Mouse (Mus musculus): ENCODE measurements around the gene Tox3.

Tox3 gene

GRCm38 (mm10) chr8:90330377-90331285 is 17.5 kb downstream of the Tox3 start:
- no peak for DNase-seq (ENCODE audit: low read depth, low spot score)

- DNase-seq (ENCODE audit: low read depth, low spot score): no peak
Observed at GRCm38 (mm10) chr8:90323824-90324223, 24.3 kb downstream of the Tox3 start.

- no peak for DNase-seq (ENCODE audit: low read depth, low spot score)
Observed at GRCm38 (mm10) chr8:90322701-90323439, 25.3 kb downstream of the Tox3 start.

DNA sequence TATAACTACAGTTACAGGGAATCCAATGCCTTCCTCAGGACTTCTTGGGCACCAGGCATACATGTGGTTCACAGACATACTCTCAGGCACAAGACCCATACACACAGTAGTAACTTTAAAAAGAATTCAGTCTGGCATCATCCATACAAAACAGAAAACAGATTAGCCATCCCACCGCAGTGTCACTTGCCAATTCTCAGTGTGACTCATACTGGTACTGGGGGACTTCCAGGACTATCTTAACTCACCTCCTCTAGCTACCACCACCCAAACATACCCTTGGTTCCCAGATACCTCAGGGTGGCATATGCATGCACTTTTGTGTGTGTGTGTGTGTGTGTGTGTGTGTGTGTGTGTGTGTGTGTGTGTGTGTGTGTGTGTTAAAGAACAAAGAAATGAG is 26.9 kb downstream of the Tox3 start:
- no peak for DNase-seq (ENCODE audit: low read depth, low spot score)

GRCm38 (mm10) chr8:90314312-90314711 is 33.8 kb downstream of the Tox3 start:
- no peak for DNase-seq (ENCODE audit: low read depth, low spot score)

DNA sequence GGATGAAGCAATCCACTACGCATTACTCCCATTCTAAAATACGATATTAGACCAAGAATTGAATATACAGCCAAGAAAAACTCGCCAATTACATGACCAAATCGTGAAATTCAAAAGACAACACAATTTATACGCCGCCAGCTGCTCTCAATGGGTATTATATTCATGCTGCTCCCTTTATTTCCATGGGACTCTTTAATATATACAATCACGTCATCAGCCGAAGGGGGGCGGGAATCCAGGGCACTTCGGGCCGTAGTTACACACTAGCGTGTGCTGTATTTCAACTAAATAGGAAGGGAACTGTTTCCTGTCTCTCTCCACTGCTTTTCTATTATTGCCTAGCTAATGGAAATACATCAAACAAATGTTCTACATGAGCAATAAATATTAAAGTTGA is 45.2 kb downstream of the Tox3 start:
- no peak for DNase-seq (ENCODE audit: low read depth, low spot score)

DNA sequence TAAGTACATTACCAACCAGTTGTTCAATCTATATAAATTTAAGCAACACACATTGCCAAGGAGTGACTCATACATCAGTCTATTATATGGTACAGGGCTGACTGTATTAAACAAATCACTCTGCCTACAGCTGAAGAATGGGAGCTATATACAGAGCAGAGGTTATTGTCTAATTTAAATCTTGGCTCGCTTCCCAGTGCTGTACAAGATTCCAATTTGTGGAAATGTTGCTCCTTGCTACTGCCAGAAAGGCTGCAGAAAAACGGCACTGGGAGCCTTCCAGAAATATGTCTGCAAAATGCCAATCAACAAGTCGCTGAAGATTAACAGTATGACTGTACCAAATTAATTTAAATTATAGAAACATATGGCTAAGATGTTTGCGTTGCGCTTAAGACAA is 45.9 kb downstream of the Tox3 start:
- DNase-seq (ENCODE audit: low read depth, low spot score): no peak

GRCm38 (mm10) chr8:90301543-90301942 is 46.6 kb downstream of the Tox3 start:
- no peak for DNase-seq (ENCODE audit: low read depth, low spot score)

DNA sequence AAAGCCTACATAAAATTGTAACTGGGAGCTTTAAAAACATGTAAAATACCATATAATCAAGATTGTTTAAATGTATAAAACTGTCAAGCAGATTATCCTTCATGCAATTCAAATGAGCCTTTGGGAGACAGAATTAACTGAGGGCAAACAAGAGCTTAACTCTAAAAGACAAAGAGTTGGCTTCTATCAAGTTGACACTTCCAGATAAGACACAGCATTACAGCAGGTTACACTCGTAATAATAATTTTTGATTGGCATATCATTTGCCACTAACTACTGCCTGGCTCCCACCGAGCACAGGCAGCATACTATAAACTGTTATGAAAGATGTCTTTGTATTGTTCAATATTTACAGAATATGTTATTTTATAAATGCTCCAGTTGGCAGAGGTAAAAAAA is 47.2 kb downstream of the Tox3 start:
- DNase-seq (ENCODE audit: low read depth, low spot score): no peak

GRCm38 (mm10) chr8:90294061-90294460 is 54.1 kb downstream of the Tox3 start:
- no peak for DNase-seq (ENCODE audit: low read depth, low spot score)

- no peak for DNase-seq (ENCODE audit: low read depth, low spot score)
Observed at GRCm38 (mm10) chr8:90290811-90291210, 57.3 kb downstream of the Tox3 start.

GRCm38 (mm10) chr8:90276722-90277121 is 71.4 kb downstream of the Tox3 start:
- DNase-seq (ENCODE audit: low read depth, low spot score): peak; percentile 21

GRCm38 (mm10) chr8:90273182-90273581 is 75.0 kb downstream of the Tox3 start:
- DNase-seq (ENCODE audit: low read depth, low spot score): no peak

GRCm38 (mm10) chr8:90271920-90272319 is 76.2 kb downstream of the Tox3 start:
- no peak for DNase-seq (ENCODE audit: low read depth, low spot score)

- no peak for DNase-seq (ENCODE audit: low read depth, low spot score)
Observed at GRCm38 (mm10) chr8:90267698-90268256, 80.4 kb downstream of the Tox3 start.

DNA sequence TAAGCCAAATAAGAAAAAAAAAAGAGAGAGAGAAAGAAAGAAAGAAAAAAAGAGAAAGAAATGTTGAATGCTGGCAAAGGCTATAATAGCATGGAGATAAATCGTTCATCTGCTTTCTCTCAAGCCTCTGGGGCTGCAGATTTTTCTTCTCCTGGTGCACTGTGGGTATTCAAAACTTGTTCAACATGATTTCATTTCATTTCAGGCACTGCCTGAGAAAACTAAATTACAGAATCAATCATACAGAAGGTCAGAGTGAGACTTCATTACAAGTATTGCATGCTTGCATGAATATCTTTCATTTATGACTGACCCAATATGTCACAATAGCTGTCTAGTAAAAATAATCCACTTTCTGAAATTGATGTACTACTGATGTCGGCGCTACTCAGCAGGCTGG is 81.2 kb downstream of the Tox3 start:
- DNase-seq (ENCODE audit: low read depth, low spot score): no peak

GRCm38 (mm10) chr8:90266239-90266638 is 81.9 kb downstream of the Tox3 start:
- no peak for DNase-seq (ENCODE audit: low read depth, low spot score)

GRCm38 (mm10) chr8:90254158-90254867 is 93.8 kb downstream of the Tox3 start:
- no peak for DNase-seq (ENCODE audit: low read depth, low spot score)

GRCm38 (mm10) chr8:90246357-90246756 is 101.8 kb downstream of the Tox3 start:
- DNase-seq (ENCODE audit: low read depth, low spot score): no peak

GRCm38 (mm10) chr8:90245828-90246227 is 102.3 kb downstream of the Tox3 start:
- DNase-seq (ENCODE audit: low read depth, low spot score): no peak

DNA sequence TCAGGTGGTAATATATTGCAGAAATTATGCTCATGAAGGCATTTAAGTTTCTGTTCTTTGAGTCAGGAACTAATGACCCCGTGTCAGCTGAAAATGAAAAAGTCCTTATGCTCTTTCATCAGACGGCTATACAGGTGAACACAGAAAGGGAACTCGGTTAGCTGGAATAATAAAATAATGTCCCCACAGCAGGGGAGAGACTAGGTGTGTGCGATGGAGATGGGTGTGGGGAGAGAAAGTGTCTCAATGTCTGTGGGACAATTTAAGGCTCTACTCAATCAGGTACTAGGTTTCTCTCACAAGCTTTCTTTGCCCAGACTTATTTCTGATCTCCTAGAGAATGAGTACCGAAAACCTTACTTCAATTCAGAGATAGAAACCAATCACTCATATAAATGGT is 103.0 kb downstream of the Tox3 start:
- no peak for DNase-seq (ENCODE audit: low read depth, low spot score)

Data from retina, postnatal 7 days (tissue).